Comparison of ENCODE assay signal across 9 mouse cellular contexts in the genomic region with DNA sequence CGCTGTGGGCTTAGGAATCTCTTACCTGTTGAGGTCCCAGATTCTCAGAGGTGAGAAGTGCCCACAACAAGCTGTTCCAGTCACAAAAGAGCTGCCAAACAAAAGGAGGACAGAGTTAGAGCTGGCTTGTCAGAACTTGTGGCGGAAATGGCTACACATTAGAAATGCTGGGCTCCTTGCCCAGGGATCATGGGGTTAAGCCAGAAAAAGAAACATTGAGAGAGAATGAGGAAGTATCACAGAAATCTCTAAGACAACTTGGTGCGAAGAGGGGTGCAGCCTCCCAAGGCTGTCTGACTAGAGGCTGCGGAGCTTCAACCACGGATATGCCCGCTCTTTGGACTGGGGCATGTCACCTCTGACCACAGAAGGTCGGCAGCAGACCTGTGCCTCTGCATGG. TPM values are rescaled to one million over a fixed set of nuclear protein-coding genes. Genes with fewer than 3 reads are reported as not detected.
DNase-seq lines count a peak whose midpoint lies in the region; ATAC-seq and TF ChIP-seq lines count a peak whose summit lies in the region.
"Had no signal": no experiment of that assay in that cellular context is flagged by ENCODE, and none has a peak within 500 bp of the region (broad histone marks: within the 10 kb centered on the region; RNA-seq: fewer than 3 reads in every experiment).

No protein-coding gene starts in this region.

- no peak for TF ChIP-seq POLR2A in MEL (IDR thresholded peaks at IDR 0.05; ENCODE audit: control insufficient read depth in 1 of 2, insufficient read depth in 1 of 2, low read depth in 1 of 2, low read length in 2 of 2, poor library complexity in 1 of 2)

- TF ChIP-seq RAD21 in MEL (IDR thresholded peaks at IDR 0.05; ENCODE audit: low read depth, low read length), result no peak

- TF ChIP-seq CTCF in MEL (IDR thresholded peaks at IDR 0.05 in 2 of 3, conservative IDR thresholded peaks at IDR 0.05 in 1 of 3; ENCODE audit: control insufficient read depth in 1 of 3, insufficient read depth in 1 of 3, low read depth in 2 of 3, low read length in 3 of 3, poor library complexity in 1 of 3, severe bottlenecking in 1 of 3), result no peak

- H3K79me2 ChIP-seq in MEL (ENCODE audit: control insufficient read depth, insufficient read depth, low read length, poor library complexity), result no peaks in the 10 kb centered on the region
- peaks cover 43% of the 10 kb centered on the region for H3K79me2 ChIP-seq in macrophage (ENCODE audit: inconsistent target)

- H3K4me2 ChIP-seq in heart, embryonic 16.5 days (ENCODE audit: low read depth, low read length), result no peak overlapping the region
- H3K4me2 ChIP-seq: limb, embryonic 15.5 days had no signal

- H3K36me3 ChIP-seq in MEL (ENCODE audit: control insufficient read depth in 1 of 2, insufficient read depth in 2 of 2, low read length in 2 of 2), result peaks cover 0 to 13% of the 10 kb centered on the region in 2 experiments; a peak in 2 of 4 replicates
- H3K36me3 ChIP-seq in heart, embryonic 16.5 days (ENCODE audit: control insufficient read depth, insufficient read depth), result peaks cover 6% of the 10 kb centered on the region; the same call in 1 of the 2 replicates
- H3K36me3 ChIP-seq in macrophage (ENCODE audit: inconsistent target), result no peaks in the 10 kb centered on the region

- H3K27ac ChIP-seq in MEL (ENCODE audit: control insufficient read depth, low read depth, low read length), result peak overlapping the region; percentile 14; the same call in 1 of the 2 replicates
- peak overlapping the region; percentile 75 for H3K27ac ChIP-seq in heart, embryonic 16.5 days (ENCODE audit: low read length)
- H3K27ac ChIP-seq in macrophage, result peak overlapping the region; percentile 91
- H3K27ac ChIP-seq: limb, embryonic 15.5 days had no signal

- WGBS in heart, embryonic 16.5 days, result 53% methylated on average over 7 of the region's 7 CpGs
- 4% methylated on average over 7 of the region's 7 CpGs for WGBS in macrophage (ENCODE audit: missing documents)

- ATAC-seq in heart, embryonic 16.5 days (replicated peaks; ENCODE audit: extremely low read depth, insufficient read depth, low FRiP score), result no peak
- ATAC-seq in frontal cortex, adult (ENCODE audit: low TSS enrichment), result no peak

- H3K27me3 ChIP-seq in MEL (ENCODE audit: control insufficient read depth in 1 of 2, insufficient read depth in 2 of 2, low read length in 2 of 2), result no peaks in the 10 kb centered on the region
- H3K27me3 ChIP-seq in heart, embryonic 16.5 days (ENCODE audit: control insufficient read depth, insufficient read depth, low read length), result no peaks in the 10 kb centered on the region
- H3K27me3 ChIP-seq: limb, embryonic 15.5 days had no signal

- H3K4me1 ChIP-seq in MEL (ENCODE audit: control insufficient read depth in 1 of 2, insufficient read depth in 2 of 2, low read length in 2 of 2), result peaks cover 7 to 12% of the 10 kb centered on the region in 2 experiments
- H3K4me1 ChIP-seq in heart, embryonic 16.5 days (ENCODE audit: control insufficient read depth, insufficient read depth, low read length), result peaks cover 11% of the 10 kb centered on the region
- H3K4me1 ChIP-seq: limb, embryonic 15.5 days had no signal

- no peaks in the 10 kb centered on the region for H3K9me3 ChIP-seq in MEL (replicated peaks; ENCODE audit: insufficient read depth, low read length)
- H3K9me3 ChIP-seq in heart, embryonic 16.5 days (replicated peaks; ENCODE audit: control insufficient read depth, low read length), result no peaks in the 10 kb centered on the region
- H3K9me3 ChIP-seq: limb, embryonic 15.5 days had no signal

- H3K4me3 ChIP-seq in MEL (ENCODE audit: control insufficient read depth in 1 of 2, insufficient read depth in 1 of 2, low read depth in 2 of 2, low read length in 2 of 2) (no peak overlapping the region), macrophage (ENCODE audit: inconsistent target) (peak overlapping the region; percentile 38)
- no peak overlapping the region for H3K4me3 ChIP-seq in heart, embryonic 16.5 days (ENCODE audit: low read length)
- H3K4me3 ChIP-seq: limb, embryonic 15.5 days had no signal

- TF ChIP-seq EP300 in MEL (IDR thresholded peaks at IDR 0.05; ENCODE audit: low read depth in 1 of 2, low read length in 2 of 2), result peak in 1 of 2 experiments; percentile 68; a peak in 2 of 4 replicates

- DNase-seq in gastrocnemius, adult 18-20 months (ENCODE audit: low spot score), result peak; percentile 60
- DNase-seq in gastrocnemius, adult 8-10 months (ENCODE audit: low spot score in 2 of 2), result no peak
- peak; percentile 92 for DNase-seq in MEL (ENCODE audit: low read depth, low spot score)
- DNase-seq in thymus, postnatal 10 days (ENCODE audit: low spot score in 2 of 2), result no peak
- no peak for DNase-seq in liver

- peak overlapping the region; percentile 13; the same call in 1 of the 2 replicates for H3K9ac ChIP-seq in MEL (ENCODE audit: control insufficient read depth, low read depth, low read length, poor library complexity, severe bottlenecking)
- H3K9ac ChIP-seq in heart, embryonic 16.5 days (ENCODE audit: low read length), result no peak overlapping the region
- H3K9ac ChIP-seq: limb, embryonic 15.5 days had no signal

TF ChIP-seq in MEL, 35 proteins besides CTCF, POLR2A, EP300 and RAD21 (continues in another document):
- TF ChIP-seq MAFK (IDR thresholded peaks at IDR 0.05; ENCODE audit: borderline replicate concordance, low read depth, low read length) (no peak), MYC (IDR thresholded peaks at IDR 0.05; ENCODE audit: low read depth, low read length) (no peak), SMC3 (IDR thresholded peaks at IDR 0.05; ENCODE audit: low read depth, low read length) (peak; percentile 35), E2F4 (IDR thresholded peaks at IDR 0.05; ENCODE audit: borderline replicate concordance, low read depth, low read length) (no peak), NELFE (IDR thresholded peaks at IDR 0.05; ENCODE audit: low read depth, low read length) (no peak), TBP (IDR thresholded peaks at IDR 0.05; ENCODE audit: low read depth, low read length) (peak; percentile 85), POLR2AphosphoS2 (IDR thresholded peaks at IDR 0.05; ENCODE audit: low read length) (no peak), RCOR1 (IDR thresholded peaks at IDR 0.05; ENCODE audit: low read depth, low read length) (peak; percentile 54), ZKSCAN1 (IDR thresholded peaks at IDR 0.05; ENCODE audit: low read depth, low read length) (no peak), MAX (IDR thresholded peaks at IDR 0.05; ENCODE audit: low read length) (peak; percentile 16; the same call in 1 of the 2 replicates), USF2 (IDR thresholded peaks at IDR 0.05; ENCODE audit: borderline replicate concordance in 1 of 2, insufficient read depth in 1 of 2, low read depth in 1 of 2, low read length in 2 of 2) (no peak), ELF1 (IDR thresholded peaks at IDR 0.05; ENCODE audit: low read depth, low read length) (peak; percentile 63), KAT2A (conservative IDR thresholded peaks at IDR 0.05; ENCODE audit: low read depth, low read length) (no peak), TCF12 (IDR thresholded peaks at IDR 0.05; ENCODE audit: low read depth, low read length) (no peak), ETS1 (IDR thresholded peaks at IDR 0.05; ENCODE audit: low read depth, low read length) (peak; percentile 41; the same call in 1 of the 2 replicates), POLR2AphosphoS5 (IDR thresholded peaks at IDR 0.05; ENCODE audit: borderline replicate concordance, low read depth, low read length) (no peak), ZMIZ1 (IDR thresholded peaks at IDR 0.05; ENCODE audit: low read depth, low read length) (no peak), JUND (IDR thresholded peaks at IDR 0.05; ENCODE audit: low read depth, low read length) (no peak), SIN3A (IDR thresholded peaks at IDR 0.05; ENCODE audit: low read length) (peak; percentile 59), MAZ (IDR thresholded peaks at IDR 0.05; ENCODE audit: low read depth, low read length) (no peak), GABPA (IDR thresholded peaks at IDR 0.05; ENCODE audit: low read depth, low read length) (no peak), MEF2A (IDR thresholded peaks at IDR 0.05; ENCODE audit: extremely low read depth, insufficient replicate concordance, low read depth, low read length, poor library complexity, severe bottlenecking) (peak; percentile 84; the same call in 1 of the 2 replicates), MXI1 (IDR thresholded peaks at IDR 0.05; ENCODE audit: low read depth, low read length) (peak; percentile 54), ZC3H11A (IDR thresholded peaks at IDR 0.05; ENCODE audit: low read depth, low read length) (no peak), ZNF384 (IDR thresholded peaks at IDR 0.05; ENCODE audit: low read depth, low read length) (no peak), TAL1 (IDR thresholded peaks at IDR 0.05; ENCODE audit: low read length) (no peak)

RNA-seq across cellular contexts. Expression of a gene that starts 31.3 kb away (rescaled TPM):
- 10 to 100 TPM; 16.7 to 19.6 TPM for total RNA-seq in gastrocnemius, adult 18-20 months (2021)
- 10 to 100 TPM; 15.3 to 18.7 (median 16.5) TPM for total RNA-seq in gastrocnemius, adult 8-10 months (2022)
- total RNA-seq in MEL (2012; rRNA removed), result 31.7 and 34.9 TPM in 2 replicates
- polyA plus RNA-seq in MEL (2012; ENCODE audit: insufficient read depth in 1 of 2, insufficient read length in 2 of 2, low read depth in 1 of 2, low replicate concordance in 2 of 2, missing spikeins in 1 of 2) (10 to 100 TPM in 1 of 2 experiments, not detected in 1; 62.6 TPM), macrophage (2018) (17.7 to 20.9 TPM (median 20.5 TPM) in 3 replicates)
- 32.0 and 33.8 TPM in 2 replicates for polyA plus RNA-seq in heart, embryonic 16.5 days (2015; fragmentation: Nextera tagmentation; extraction: Ambion mirVana)
- 10 to 100 TPM in 17 of 26 experiments, 1 to 10 TPM in 9; 1.2 to 25.9 (median 14.2) TPM for total RNA-seq in macrophage (2018; cell fraction: chromatin; rRNA removed)
- 10 to 100 TPM in 25 of 26 experiments, 1 to 10 TPM in 1; 9.3 to 25.5 (median 18.2) TPM for total RNA-seq in macrophage (2018; cell fraction: cytosol; rRNA removed)
- 10 to 100 TPM in 14 of 26 experiments, 1 to 10 TPM in 12; 2.6 to 23.4 (median 10.9) TPM for total RNA-seq in macrophage (2018; cell fraction: nucleus; rRNA removed)

RNA-seq across cellular contexts. Expression of a gene that starts 31.4 kb away (rescaled TPM):
- total RNA-seq in gastrocnemius, adult 18-20 months (2021), result 10 to 100 TPM; 14.8 to 15.1 TPM
- 10 to 100 TPM; 16.0 to 17.1 (median 16.4) TPM for total RNA-seq in gastrocnemius, adult 8-10 months (2022)
- 14.9 and 16.4 TPM in 2 replicates for total RNA-seq in MEL (2012; rRNA removed)
- 10 to 100 TPM in 1 of 2 experiments, not detected in 1; 19.0 TPM for polyA plus RNA-seq in MEL (2012; ENCODE audit: insufficient read depth in 1 of 2, insufficient read length in 2 of 2, low read depth in 1 of 2, low replicate concordance in 2 of 2, missing spikeins in 1 of 2)
- polyA plus RNA-seq in heart, embryonic 16.5 days (2015; fragmentation: Nextera tagmentation; extraction: Ambion mirVana), result 13.4 and 14.5 TPM in 2 replicates
- total RNA-seq in macrophage (2018; cell fraction: chromatin; rRNA removed), result 1 to 10 TPM in 25 of 26 experiments, under 1 TPM in 1; 0.86 to 8.7 (median 4.0) TPM
- 1 to 10 TPM; 2.8 to 7.9 (median 5.7) TPM for total RNA-seq in macrophage (2018; cell fraction: cytosol; rRNA removed)
- 1 to 10 TPM; 1.5 to 9.1 (median 4.5) TPM for total RNA-seq in macrophage (2018; cell fraction: nucleus; rRNA removed)
- polyA plus RNA-seq in macrophage (2018), result 3.9 to 6.8 TPM (median 4.7 TPM) in 3 replicates

Comparison
In these comparisons a context has a peak if more than half of its experiments do, and no peak if none do; other contexts are left out.
1. DNase-seq: peak in gastrocnemius, adult 18-20 months (single experiment) and MEL (single experiment); none in gastrocnemius, adult 8-10 months (0 of 2), thymus, postnatal 10 days (0 of 2) and liver (single experiment).
2. H3K27ac ChIP-seq: peak in every context shown above with its lines; median percentile 91 in macrophage; 75 in heart, embryonic 16.5 days; 14 in MEL.